Mouse (Mus musculus) intestine, postnatal 0 days (tissue): Measurements from ENCODE around the gene Tmem208. TPM values are rescaled to one million over a fixed set of nuclear protein-coding genes. Genes with fewer than 3 reads are reported as not detected.

ENCODE experiments used
- ATAC-seq: fragments of 200-750 bp; cut with Nextera tagmentation; 2 replicates; pipeline ENCODE4 v1.8.0; 2017; ENCODE audit warnings: mild to moderate bottlenecking, moderate TSS enrichment, moderate library complexity
- H3K27ac ChIP-seq: fragments of 300-500 bp; sonication (generic); 2 replicates; pipeline ENCODE4 v1.5.1; 2014; ENCODE audit warnings: mild to moderate bottlenecking, low read depth, low read length, moderate library complexity
- H3K27me3 ChIP-seq: fragments of 300-500 bp; sonication (generic); replicated peaks from 2 replicates; pipeline ENCODE4 v1.6.1; 2014; ENCODE audit warnings: low read length, mixed read lengths; ENCODE audit not compliant: control insufficient read depth, insufficient read depth
- H3K36me3 ChIP-seq: fragments of 300-500 bp; sonication (generic); 2 replicates; pipeline ENCODE4 v1.6.1; 2014; ENCODE audit warnings: mild to moderate bottlenecking, moderate library complexity; ENCODE audit not compliant: control insufficient read depth, insufficient read depth
- H3K4me1 ChIP-seq: fragments of 300-500 bp; sonication (generic); replicated peaks from 2 replicates; pipeline ENCODE4 v1.6.1; 2014; ENCODE audit warnings: antibody characterized with exemption, low read length, mixed read lengths; ENCODE audit not compliant: control insufficient read depth, insufficient read depth
- H3K4me2 ChIP-seq: fragments of 300-500 bp; sonication (generic); replicated peaks from 2 replicates; pipeline ENCODE4 v1.6.1; 2014; ENCODE audit warnings: low read depth, mild to moderate bottlenecking, moderate library complexity
- H3K4me3 ChIP-seq: fragments of 300-500 bp; sonication (generic); 2 replicates; pipeline ENCODE4 v1.5.1; 2014; ENCODE audit warnings: low read depth, low read length
- H3K9ac ChIP-seq: fragments of 300-500 bp; sonication (generic); 2 replicates; pipeline ENCODE4 v1.6.1; 2014; ENCODE audit warnings: mild to moderate bottlenecking, low read depth, low read length
- H3K9me3 ChIP-seq: fragments of 300-500 bp; sonication (generic); 2 replicates; pipeline ENCODE4 v1.6.1; 2016; ENCODE audit warnings: mixed run types; ENCODE audit not compliant: control insufficient read depth
- CTCF ChIP-seq: sonication (generic); IDR thresholded peaks from 2 replicates; pipeline ENCODE4 v1.5.1; 2016; ENCODE audit warnings: low read depth, mild to moderate bottlenecking, control low read depth, antibody characterized with exemption, moderate library complexity
- WGBS: fragments of 180-500 bp; shearing (Covaris S2); extraction: QIAGEN DNeasy Blood & Tissue Kit; methylation state at CpG from one replicate; pipeline ENCODE4 v1.1.7; 2014; 5-methylcytosine and 5-hydroxymethylcytosine counted together
- polyA plus RNA-seq: library from polyadenylated mRNA; unstranded; fragments of >200 nt; fragmentation: Nextera tagmentation; extraction: Ambion mirVana; gene quantifications from 2 replicates; pipeline ENCODE4 v1.2.1, GENCODE M21; 2015

Gene Tmem208
- polyA plus RNA-seq, 1 experiment from 2014 or later: 184 TPM

DNA sequence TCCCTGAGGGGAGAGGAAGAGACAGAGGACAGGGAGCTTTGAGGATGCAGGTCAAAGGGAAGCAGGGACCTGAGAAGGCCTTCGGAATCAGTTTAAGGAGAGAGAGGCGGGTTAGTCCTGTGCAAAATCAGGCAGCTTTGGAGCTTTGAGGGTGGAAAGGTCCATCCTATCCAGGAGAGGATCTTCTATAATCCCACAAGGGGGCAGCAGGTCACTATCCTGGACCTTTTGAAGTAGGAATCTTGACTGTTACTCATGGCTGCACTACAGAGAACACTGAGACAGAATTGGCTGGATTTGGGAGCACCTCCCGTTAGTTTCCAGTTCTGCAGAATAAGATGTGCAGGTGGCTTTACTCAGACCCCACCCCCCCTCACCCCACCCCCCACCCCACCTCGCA is 33.5 kb downstream of the Tmem208 start:
- ATAC-seq: 0 out of 2 replicates have a peak, but pooled peaks have one; percentile 26

DNA sequence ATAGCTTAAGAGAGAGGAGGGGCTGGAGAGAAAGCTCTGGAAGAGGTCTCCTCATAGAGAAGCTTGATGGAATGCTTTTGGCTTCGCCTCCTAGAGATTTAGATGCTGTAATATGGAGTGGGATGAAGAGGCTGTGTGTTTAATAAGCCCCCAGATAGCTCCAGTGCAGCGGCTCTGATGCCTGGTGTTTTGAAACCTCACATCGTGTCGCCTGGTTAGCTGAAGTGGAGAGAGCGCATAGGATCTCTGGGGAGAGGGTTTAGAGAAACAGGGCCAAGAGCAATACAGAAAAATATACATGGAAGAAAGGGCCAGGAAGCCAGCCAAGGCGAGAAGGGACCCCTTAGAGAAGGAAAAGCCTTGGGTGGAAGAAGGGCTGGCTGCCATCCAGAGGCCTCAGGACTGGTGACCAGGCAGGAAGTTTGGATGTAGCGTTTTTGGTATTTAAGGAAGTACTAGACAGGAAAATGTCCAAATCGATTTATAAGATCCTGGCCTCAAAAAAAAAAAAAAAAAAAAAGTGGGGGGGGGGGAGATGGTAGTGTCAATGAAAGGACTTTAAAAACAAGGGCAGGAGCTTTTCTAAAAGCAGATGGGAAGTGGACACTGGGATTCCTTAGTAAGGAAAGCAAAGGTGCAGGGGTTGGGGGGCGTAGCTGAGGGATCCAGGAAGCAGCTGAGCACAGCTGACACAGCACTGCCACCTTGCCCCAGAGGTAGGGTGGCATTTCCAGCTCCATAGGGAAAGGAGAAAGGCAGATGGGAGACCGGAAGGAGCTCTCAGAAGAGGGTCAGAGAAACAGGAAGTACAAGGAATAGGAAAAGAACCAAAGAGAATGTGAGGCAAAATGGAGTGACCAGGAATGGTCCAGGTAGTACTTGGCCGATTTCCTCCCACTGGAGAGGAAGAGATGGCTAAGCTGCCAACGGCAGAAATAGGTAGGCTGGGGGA is 35.9 kb downstream of the Tmem208 start:
- Histone ChIP-seq H3K4me1 (no peaks in the 10 kb centered on the region; the same call in 1 of the 2 replicates), H3K4me2 (no peak overlapping the region), H3K27ac (no peak overlapping the region), H3K27me3 (no peaks in the 10 kb centered on the region), H3K36me3 (no peaks in the 10 kb centered on the region), H3K9me3 (no peaks in the 10 kb centered on the region), H3K4me3 (no peak overlapping the region), H3K9ac (no peak overlapping the region)
- ATAC-seq: no peak
- 66% methylated on average over 12 of the region's 12 CpGs for WGBS
- TF ChIP-seq CTCF: no peak

More for the DNA sequence above, 33.5 kb downstream of the Tmem208 start:
- Histone ChIP-seq H3K36me3 (no peaks in the 10 kb centered on the region), H3K4me1 (peaks cover 2% of the 10 kb centered on the region; the same call in 1 of the 2 replicates), H3K4me3 (no peak overlapping the region), H3K9me3 (no peaks in the 10 kb centered on the region), H3K9ac (no peak overlapping the region), H3K27ac (no peak overlapping the region), H3K4me2 (no peak overlapping the region), H3K27me3 (no peaks in the 10 kb centered on the region)
- peak; percentile 79 for TF ChIP-seq CTCF
- 49% methylated on average over 4 of the region's 4 CpGs for WGBS

DNA sequence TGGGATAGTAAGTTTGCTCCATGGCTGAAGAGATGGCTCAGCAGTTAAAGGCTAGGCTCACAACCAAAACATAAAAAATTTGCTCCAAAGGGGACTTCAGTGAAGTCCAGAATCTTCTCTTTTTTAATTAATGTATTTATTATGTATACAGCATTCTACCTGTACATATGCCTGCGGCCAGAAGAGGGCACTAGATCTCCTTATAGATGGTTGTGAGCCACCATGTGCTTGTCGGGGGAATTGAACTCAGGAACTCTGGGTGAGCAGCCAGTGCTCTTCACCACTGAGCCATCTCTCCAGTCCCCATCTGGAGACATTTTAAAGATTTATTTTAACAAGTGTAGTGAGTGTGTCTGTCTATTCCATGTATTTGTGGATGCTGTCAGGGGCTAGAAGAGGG is 41.0 kb downstream of the Tmem208 start:
- no peaks in the 10 kb centered on the region for H3K9me3 ChIP-seq
- H3K4me1 ChIP-seq: no peaks in the 10 kb centered on the region; the same call in 1 of the 2 replicates
- TF ChIP-seq CTCF: peak; percentile 64
- H3K27ac ChIP-seq: no peak overlapping the region
- 80% methylated on average over 2 of the region's 2 CpGs for WGBS
- H3K4me2 ChIP-seq: no peak overlapping the region
- no peak overlapping the region for H3K9ac ChIP-seq
- H3K36me3 ChIP-seq: no peaks in the 10 kb centered on the region
- no peak for ATAC-seq
- H3K27me3 ChIP-seq: no peaks in the 10 kb centered on the region
- H3K4me3 ChIP-seq: no peak overlapping the region

DNA sequence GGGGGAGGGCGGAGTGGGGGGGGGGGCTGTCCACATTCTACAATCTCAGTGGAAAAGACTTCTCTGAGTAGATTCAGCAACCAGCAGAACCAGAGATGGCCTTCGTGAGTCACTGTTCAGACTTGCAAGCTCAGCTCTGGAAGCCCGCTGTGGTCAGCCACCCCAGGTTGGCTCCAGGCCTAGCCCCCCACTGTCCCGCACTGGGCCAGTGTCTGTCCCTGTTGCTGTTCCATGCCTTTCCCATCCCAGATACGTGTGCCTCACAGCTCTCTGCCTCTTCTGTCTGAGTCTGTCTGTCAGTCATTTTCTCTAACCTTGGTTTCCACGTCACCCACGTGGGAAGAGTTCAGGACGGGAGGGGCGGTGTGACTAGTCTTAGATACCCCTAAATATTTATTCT is 46.3 kb downstream of the Tmem208 start:
- no peaks in the 10 kb centered on the region for H3K27me3 ChIP-seq
- H3K9ac ChIP-seq: no peak overlapping the region
- no peaks in the 10 kb centered on the region for H3K4me1 ChIP-seq
- H3K9me3 ChIP-seq: no peaks in the 10 kb centered on the region
- no peak overlapping the region for H3K4me3 ChIP-seq
- H3K4me2 ChIP-seq: no peak overlapping the region
- no peak for ATAC-seq
- WGBS: 83% methylated on average over 9 of the region's 9 CpGs
- no peak overlapping the region for H3K27ac ChIP-seq
- TF ChIP-seq CTCF: no peak
- H3K36me3 ChIP-seq: no peaks in the 10 kb centered on the region

DNA sequence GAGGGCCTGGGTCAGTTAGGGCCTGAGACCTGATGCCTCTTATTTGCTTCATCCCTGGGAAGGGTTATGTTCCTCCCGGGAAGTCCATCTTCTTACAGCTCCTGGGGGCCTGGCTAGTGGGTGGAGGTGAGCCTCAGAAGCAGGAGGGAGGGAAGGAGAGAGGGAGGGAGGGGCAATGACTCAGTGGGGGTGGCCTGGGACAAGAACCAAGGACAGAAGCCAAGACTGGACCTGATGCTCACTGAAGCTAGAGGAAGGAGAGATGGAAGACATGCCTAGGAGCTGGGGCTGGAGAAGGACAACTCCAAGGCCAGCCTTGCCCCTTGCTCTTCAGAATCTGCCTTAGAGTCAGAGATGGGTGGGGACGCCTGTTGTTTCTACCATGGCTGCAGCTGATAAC is 46.9 kb downstream of the Tmem208 start, which contains the start of gene Plekhg4:
TSS of gene Plekhg4 (plus strand) at position 243 of the 400 bp plus-strand sequence.
- no peaks in the 10 kb centered on the region for H3K27me3 ChIP-seq
- 53% methylated on average over 2 of the region's 2 CpGs for WGBS
- H3K27ac ChIP-seq: no peak within 1 kb of the TSS
- no peaks in the 10 kb centered on the region for H3K4me1 ChIP-seq
- no peak within 1 kb of the TSS for H3K4me3 ChIP-seq
- no peak for ATAC-seq
- H3K4me2 ChIP-seq: peak within 1 kb of the TSS; percentile 52; the same call in 1 of the 2 replicates
- no peak within 1 kb of the TSS for H3K9ac ChIP-seq
- H3K9me3 ChIP-seq: no peaks in the 10 kb centered on the region
- no peaks in the 10 kb centered on the region for H3K36me3 ChIP-seq
- TF ChIP-seq CTCF: no peak

DNA sequence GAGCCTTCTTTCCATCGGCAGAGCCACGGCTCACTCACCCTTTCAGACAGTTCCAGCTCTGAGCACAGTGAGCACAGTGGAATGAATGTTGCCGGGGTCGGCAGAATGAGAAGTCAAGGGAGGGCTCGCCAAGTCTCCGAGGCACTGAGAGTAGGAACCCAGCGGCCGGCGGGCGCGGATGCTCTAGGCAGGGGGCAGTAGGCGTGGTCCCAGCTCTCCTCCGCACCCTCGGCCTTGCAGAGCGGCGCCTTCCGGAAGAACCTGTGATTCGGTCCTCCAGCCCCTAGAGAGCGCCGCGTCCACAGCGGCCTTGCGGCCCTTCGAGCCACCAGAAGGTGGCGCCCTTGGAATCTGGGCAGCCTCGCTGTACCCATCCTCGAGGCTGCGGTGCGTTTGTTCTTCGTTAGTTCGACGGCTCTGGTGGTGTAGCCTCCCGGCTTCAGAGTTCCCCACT is 48.4 kb downstream of the Tmem208 start:
- ATAC-seq: 0 out of 2 replicates have a peak, but pooled peaks have one; percentile 23
- whole genome bisulfite sequencing: 38% methylated on average over 33 of the region's 33 CpGs
- Histone ChIP-seq H3K4me3 (no peak overlapping the region), H3K4me2 (peak overlapping the region; percentile 52), H3K9ac (no peak overlapping the region), H3K4me1 (no peaks in the 10 kb centered on the region), H3K36me3 (no peaks in the 10 kb centered on the region), H3K27me3 (no peaks in the 10 kb centered on the region), H3K9me3 (no peaks in the 10 kb centered on the region), H3K27ac (no peak overlapping the region)
- TF ChIP-seq CTCF: peak; percentile 81
